Mouse (Mus musculus): ENCODE measurements at regions not wholly inside any gene's neighbourhood (a gene's known extent, or its start where the extent isn't known, plus 50 kb on each side); places are given as distances from the start of the nearest gene placed in this dataset.

- TF ChIP-seq CTCF (IDR thresholded peaks at IDR 0.05; ENCODE audit: low read depth, low read length) (no peak), POLR2A (IDR thresholded peaks at IDR 0.05; ENCODE audit: extremely low read depth, insufficient read depth, low read length) (no peak)
These were observed 266.6 kb upstream of the Cxcr4 start for GRCm38 (mm10) chr1:128858661-128859060.

All from liver, adult 2 months (tissue).